Mouse (Mus musculus) frontal cortex, postnatal 36 days (tissue): ENCODE data around the gene Spon1.
A peak's percentile ranks its signal among the peaks of the same experiment; 100 is the strongest.

Experiments
- DNase-seq, 2 experiments: peaks; one replicate each; pipeline ENCODE4 v3.0.0; 2022; ENCODE audit warnings: low spot score in 2 of 2

The Spon1 gene

GRCm38 (mm10) chr7:114062451-114062850 lies 296.7 kb downstream of the Spon1 start:
- no peak for DNase-seq

GRCm38 (mm10) chr7:114063534-114063933 lies 297.7 kb downstream of the Spon1 start:
- DNase-seq, result peak in 1 of 2 experiments; percentile 55

GRCm38 (mm10) chr7:114063966-114064365 lies 298.2 kb downstream of the Spon1 start:
- DNase-seq, result no peak

GRCm38 (mm10) chr7:114065407-114066185 lies 299.8 kb downstream of the Spon1 start:
- DNase-seq, result no peak

- peak; percentile 85 to 88 for DNase-seq
Measured at GRCm38 (mm10) chr7:114066529-114067178, 300.9 kb downstream of the Spon1 start.

GRCm38 (mm10) chr7:114068956-114069533 lies 303.2 kb downstream of the Spon1 start:
- DNase-seq, result no peak

- no peak for DNase-seq
Measured at GRCm38 (mm10) chr7:114069726-114070457, 304.1 kb downstream of the Spon1 start.

- no peak for DNase-seq
Measured at GRCm38 (mm10) chr7:114070458-114070840, 304.7 kb downstream of the Spon1 start.

GRCm38 (mm10) chr7:114071395-114071794 lies 305.6 kb downstream of the Spon1 start:
- DNase-seq, result no peak

- peak; percentile 51 to 60 for DNase-seq
Measured at GRCm38 (mm10) chr7:114071851-114072616, 306.2 kb downstream of the Spon1 start.

- DNase-seq, result no peak
Measured at GRCm38 (mm10) chr7:114074133-114074532, 308.3 kb downstream of the Spon1 start.

- DNase-seq, result no peak
Measured at GRCm38 (mm10) chr7:114074595-114074994, 308.8 kb downstream of the Spon1 start.

- DNase-seq, result no peak
Measured at GRCm38 (mm10) chr7:114079343-114079742, 313.5 kb downstream of the Spon1 start.

GRCm38 (mm10) chr7:114080250-114080649 lies 314.5 kb downstream of the Spon1 start:
- no peak for DNase-seq

GRCm38 (mm10) chr7:114081633-114082420 lies 316.0 kb downstream of the Spon1 start:
- DNase-seq, result peak in 1 of 2 experiments; percentile 49

- no peak for DNase-seq
Measured at GRCm38 (mm10) chr7:114083088-114083487, 317.3 kb downstream of the Spon1 start.

- DNase-seq, result no peak
Measured at GRCm38 (mm10) chr7:114083760-114084159, 318.0 kb downstream of the Spon1 start.

- DNase-seq, result no peak
Measured at GRCm38 (mm10) chr7:114086021-114086710, 320.4 kb downstream of the Spon1 start.

GRCm38 (mm10) chr7:114087341-114087740 lies 321.5 kb downstream of the Spon1 start:
- DNase-seq, result no peak

GRCm38 (mm10) chr7:114087986-114088385 lies 322.2 kb downstream of the Spon1 start:
- DNase-seq, result no peak
